Mouse (Mus musculus): Measurements from ENCODE around the gene Edc3.

DNA sequence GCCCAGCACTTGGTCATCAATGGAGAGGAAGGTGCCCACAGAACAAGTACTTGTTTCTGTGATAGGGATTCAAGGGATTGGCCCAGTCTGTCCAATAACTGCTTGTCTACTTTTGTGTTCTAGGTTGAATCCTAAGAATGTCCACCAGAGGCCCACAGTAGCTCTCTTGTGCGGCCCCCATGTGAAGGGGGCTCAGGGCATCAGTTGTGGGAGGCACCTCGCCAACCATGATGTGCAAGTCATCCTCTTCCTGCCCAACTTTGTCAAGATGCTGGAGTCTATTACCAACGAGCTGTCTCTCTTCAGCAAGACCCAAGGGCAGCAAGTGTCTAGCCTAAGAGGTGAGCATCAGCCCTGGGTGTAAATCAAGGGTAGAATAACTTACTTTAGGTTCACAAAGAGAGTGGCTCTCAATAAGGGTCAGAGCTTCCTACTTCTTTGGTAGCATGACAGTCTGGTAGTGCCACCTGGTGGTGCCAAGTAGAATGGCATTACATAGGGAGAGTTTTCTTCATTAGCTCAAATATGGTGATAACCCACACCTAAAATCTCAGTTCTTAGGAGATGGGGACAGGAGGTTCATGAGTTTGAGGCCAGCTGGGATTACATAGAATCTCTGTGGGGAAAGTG, 36.2 kb downstream of the Edc3 start:
- TF ChIP-seq CTCF (IDR thresholded peaks at IDR 0.05; ENCODE audit: control insufficient read depth, insufficient read depth, insufficient replicate concordance, low read depth, low read length) (no peak), POLR2A (IDR thresholded peaks at IDR 0.05; ENCODE audit: control insufficient read depth, low read depth, low read length) (no peak)

All from testis, adult 2 months (tissue).